Mouse (Mus musculus) intestine, embryonic 14.5 days (tissue): Measurements from ENCODE around the gene Erc2. TPM values are rescaled to one million over a fixed set of nuclear protein-coding genes. Genes with fewer than 3 reads are reported as not detected.

Experiments used
- ATAC-seq: fragments of 200-750 bp; cut with Nextera tagmentation; replicated peaks from 2 replicates; pipeline ENCODE4 v1.8.0; 2017; ENCODE audit warnings: low read depth, moderate number of reproducible peaks, moderate TSS enrichment, moderate library complexity; ENCODE audit not compliant: low FRiP score, low TSS enrichment
- DNase-seq: peaks from one replicate; pipeline ENCODE4 v3.0.0-alpha.2; 2018; ENCODE audit warnings: low spot score
- H3K27ac ChIP-seq: fragments of 300-500 bp; sonication (generic); 2 replicates; pipeline ENCODE4 v1.5.1; 2014; ENCODE audit warnings: low read depth, mild to moderate bottlenecking, control low read depth
- H3K27me3 ChIP-seq: fragments of 300-500 bp; sonication (generic); replicated peaks from 2 replicates; pipeline ENCODE4 v1.6.1; 2014; ENCODE audit warnings: low read length, control low read depth; ENCODE audit not compliant: control insufficient read depth, insufficient read depth
- H3K36me3 ChIP-seq: fragments of 300-500 bp; sonication (generic); 2 replicates; pipeline ENCODE4 v1.6.1; 2014; ENCODE audit warnings: low read length, control low read depth; ENCODE audit not compliant: control insufficient read depth, insufficient read depth
- H3K4me1 ChIP-seq: fragments of 300-500 bp; sonication (generic); replicated peaks from 2 replicates; pipeline ENCODE4 v1.6.1; 2014; ENCODE audit warnings: low read length, control low read depth, mixed read lengths; ENCODE audit not compliant: control insufficient read depth, insufficient read depth
- H3K4me2 ChIP-seq: fragments of 300-500 bp; sonication (generic); 2 replicates; pipeline ENCODE4 v1.6.1; 2014; ENCODE audit warnings: low read length
- H3K4me3 ChIP-seq: fragments of 300-500 bp; sonication (generic); 2 replicates; pipeline ENCODE4 v1.5.1; 2014; ENCODE audit warnings: low read depth, low read length, control low read depth, mixed read lengths
- H3K9ac ChIP-seq: fragments of 300-500 bp; sonication (generic); 2 replicates; pipeline ENCODE4 v1.6.1; 2014; ENCODE audit warnings: mild to moderate bottlenecking, low read length
- H3K9me3 ChIP-seq: fragments of 300-500 bp; sonication (generic); 2 replicates; pipeline ENCODE4 v1.6.1; 2016; ENCODE audit warnings: low read length, control low read depth; ENCODE audit not compliant: control insufficient read depth
- WGBS: fragments of 180-500 bp; shearing (Covaris S2); extraction: QIAGEN DNeasy Blood & Tissue Kit; methylation state at CpG from one replicate; pipeline ENCODE4 v1.1.7; 2014; 5-methylcytosine and 5-hydroxymethylcytosine counted together
- polyA plus RNA-seq: library from polyadenylated mRNA; unstranded; fragments of >200 nt; fragmentation: Nextera tagmentation; extraction: Ambion mirVana; gene quantifications from 2 replicates; pipeline ENCODE4 v1.2.1, GENCODE M21; 2014

Erc2 gene
- polyA plus RNA-seq, 1 experiment from 2014 or later = 7.8 TPM

GRCm38 (mm10) chr14:28225550-28225949 is 603.3 kb downstream of the Erc2 start:
- WGBS = 84% methylated on average over 6 of the region's 6 CpGs
- H3K4me2 ChIP-seq = no peak overlapping the region

DNA sequence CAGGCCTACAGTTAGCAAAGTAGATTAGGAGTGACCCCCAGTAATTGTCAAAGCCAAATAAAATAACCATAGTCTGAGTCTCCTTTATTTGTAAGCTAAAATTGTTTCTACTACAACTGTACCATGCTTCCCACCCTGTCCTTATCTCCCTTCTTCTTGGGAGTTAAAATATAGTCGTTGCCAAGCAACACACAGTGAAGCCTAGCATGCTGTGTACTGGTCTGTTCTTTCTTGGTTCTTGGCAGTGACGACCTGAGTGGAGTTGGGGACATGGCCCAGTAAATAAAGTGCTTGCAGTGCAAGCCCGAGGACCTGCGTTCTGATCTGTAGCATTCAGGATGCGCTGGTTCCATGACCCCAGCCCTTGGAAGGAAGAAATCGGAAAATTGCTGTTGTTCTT is 608.3 kb downstream of the Erc2 start:
- WGBS = 84% methylated on average over 6 of the region's 6 CpGs
- Histone ChIP-seq H3K36me3 (no peaks in the 10 kb centered on the region), H3K4me3 (no peak overlapping the region), H3K27me3 (no peaks in the 10 kb centered on the region), H3K9me3 (no peaks in the 10 kb centered on the region), H3K4me2 (no peak overlapping the region), H3K27ac (no peak overlapping the region), H3K9ac (no peak overlapping the region), H3K4me1 (no peaks in the 10 kb centered on the region)
- DNase-seq (peak; percentile 6), ATAC-seq (no peak)

More at GRCm38 (mm10) chr14:28225550-28225949, 603.3 kb downstream of the Erc2 start:
- Histone ChIP-seq H3K4me3 (no peak overlapping the region), H3K27me3 (no peaks in the 10 kb centered on the region), H3K4me1 (no peaks in the 10 kb centered on the region), H3K9me3 (no peaks in the 10 kb centered on the region), H3K36me3 (no peaks in the 10 kb centered on the region), H3K27ac (no peak overlapping the region), H3K9ac (no peak overlapping the region)
- ATAC-seq (no peak), DNase-seq (no peak)

DNA sequence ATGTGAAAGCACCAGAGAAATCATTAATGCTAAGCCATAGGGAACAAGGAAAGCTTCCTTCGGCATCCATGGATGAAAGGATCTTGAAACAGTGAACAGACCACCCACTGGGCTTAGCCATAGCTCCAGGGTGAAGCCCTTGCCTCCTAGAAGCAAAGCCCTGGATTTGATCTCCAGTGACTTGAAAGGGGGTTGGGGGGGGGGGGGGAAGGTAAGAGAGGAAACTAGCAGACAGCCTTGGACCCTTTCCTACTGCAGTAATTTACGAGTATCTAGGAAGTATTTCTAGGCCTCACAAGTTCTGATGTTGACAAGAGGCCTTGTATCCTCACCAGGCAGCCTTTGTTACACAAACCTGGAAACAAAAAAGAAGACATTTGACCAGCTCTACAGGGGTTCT is 609.0 kb downstream of the Erc2 start:
- Histone ChIP-seq H3K4me3 (no peak overlapping the region), H3K27ac (no peak overlapping the region), H3K9ac (no peak overlapping the region), H3K9me3 (no peaks in the 10 kb centered on the region), H3K4me1 (no peaks in the 10 kb centered on the region), H3K36me3 (no peaks in the 10 kb centered on the region), H3K27me3 (no peaks in the 10 kb centered on the region), H3K4me2 (no peak overlapping the region)
- WGBS = 75% methylated on average over 2 of the region's 2 CpGs
- ATAC-seq (no peak), DNase-seq (peak; percentile 16)

- ATAC-seq (no peak), DNase-seq (no peak)
- H3K4me2 ChIP-seq = no peak overlapping the region
- H3K36me3 ChIP-seq = no peaks in the 10 kb centered on the region
- H3K27me3 ChIP-seq = no peaks in the 10 kb centered on the region
- WGBS = 66% methylated on average over 9 of the region's 9 CpGs
- H3K9ac ChIP-seq = no peak overlapping the region
- H3K27ac ChIP-seq = no peak overlapping the region
- no peaks in the 10 kb centered on the region for H3K4me1 ChIP-seq
- no peaks in the 10 kb centered on the region for H3K9me3 ChIP-seq
- no peak overlapping the region for H3K4me3 ChIP-seq
Measured at GRCm38 (mm10) chr14:28238336-28239048, 616.3 kb downstream of the Erc2 start.

GRCm38 (mm10) chr14:28240111-28240510 is 617.9 kb downstream of the Erc2 start:
- Histone ChIP-seq H3K9me3 (no peaks in the 10 kb centered on the region), H3K27ac (no peak overlapping the region), H3K36me3 (no peaks in the 10 kb centered on the region), H3K4me3 (no peak overlapping the region), H3K4me1 (no peaks in the 10 kb centered on the region), H3K4me2 (no peak overlapping the region), H3K9ac (no peak overlapping the region), H3K27me3 (no peaks in the 10 kb centered on the region)
- ATAC-seq (no peak), DNase-seq (no peak)
- WGBS = 35% methylated on average over 3 of the region's 3 CpGs

GRCm38 (mm10) chr14:28242743-28243142 is 620.5 kb downstream of the Erc2 start:
- Histone ChIP-seq H3K27me3 (no peaks in the 10 kb centered on the region), H3K9me3 (no peaks in the 10 kb centered on the region), H3K4me1 (no peaks in the 10 kb centered on the region), H3K9ac (no peak overlapping the region), H3K36me3 (no peaks in the 10 kb centered on the region), H3K4me2 (no peak overlapping the region), H3K4me3 (no peak overlapping the region), H3K27ac (no peak overlapping the region)
- DNase-seq (no peak), ATAC-seq (no peak)
- 51% methylated on average over 3 of the region's 3 CpGs for WGBS

- DNase-seq (no peak), ATAC-seq (no peak)
- Histone ChIP-seq H3K9me3 (no peaks in the 10 kb centered on the region), H3K9ac (no peak overlapping the region), H3K4me2 (no peak overlapping the region), H3K27ac (no peak overlapping the region), H3K27me3 (no peaks in the 10 kb centered on the region), H3K4me3 (no peak overlapping the region), H3K4me1 (no peaks in the 10 kb centered on the region), H3K36me3 (no peaks in the 10 kb centered on the region)
- WGBS = 90% methylated on average over 4 of the region's 4 CpGs
Measured at GRCm38 (mm10) chr14:28243474-28243873, 621.2 kb downstream of the Erc2 start.

DNA sequence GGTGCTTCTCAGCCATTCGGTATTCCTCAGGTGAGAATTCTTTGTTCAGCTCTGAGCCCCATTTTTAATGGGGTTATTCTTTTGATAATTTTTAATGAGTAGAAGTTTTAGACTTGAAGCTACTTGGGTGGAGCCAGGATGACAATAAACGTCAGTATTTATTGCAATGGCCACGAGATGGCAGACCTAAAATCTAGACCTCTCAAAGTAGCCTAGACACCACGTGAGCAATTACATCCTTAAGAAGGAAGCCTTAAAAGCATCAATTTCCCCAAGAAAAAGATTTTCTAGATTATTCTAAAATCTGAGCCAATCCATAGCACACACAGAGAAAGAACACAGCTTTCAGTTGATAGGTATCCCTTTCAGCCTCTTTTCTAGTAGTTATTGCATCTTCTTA is 640.5 kb downstream of the Erc2 start:
- Histone ChIP-seq H3K9ac (no peak overlapping the region), H3K4me1 (peaks cover 17% of the 10 kb centered on the region), H3K4me3 (no peak overlapping the region), H3K9me3 (no peaks in the 10 kb centered on the region), H3K27me3 (no peaks in the 10 kb centered on the region), H3K27ac (no peak overlapping the region), H3K4me2 (no peak overlapping the region), H3K36me3 (no peaks in the 10 kb centered on the region)
- no peak for ATAC-seq
- DNase-seq = no peak
- 57% methylated on average over 4 of the region's 4 CpGs for WGBS

DNA sequence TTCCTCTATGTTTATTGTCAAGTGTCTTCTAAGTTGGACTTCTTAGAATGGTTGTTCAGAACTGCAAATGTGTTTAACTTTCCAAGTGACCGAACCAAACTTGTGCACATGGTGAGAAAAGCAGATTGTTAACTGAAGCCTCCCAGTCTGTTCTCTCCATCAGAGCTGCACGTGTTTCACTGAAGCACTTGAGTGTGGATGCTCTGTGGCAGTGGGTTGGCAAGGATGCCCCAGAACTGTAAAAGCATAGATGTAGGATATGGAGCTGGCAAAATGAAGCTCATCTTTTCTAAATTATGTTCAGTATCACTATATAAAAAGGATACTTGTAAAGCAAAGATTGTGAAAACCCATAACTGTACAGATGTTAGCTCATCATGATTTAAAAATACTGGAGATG is 645.1 kb downstream of the Erc2 start:
- no peaks in the 10 kb centered on the region for H3K9me3 ChIP-seq
- no peak overlapping the region for H3K4me3 ChIP-seq
- no peaks in the 10 kb centered on the region for H3K27me3 ChIP-seq
- no peak for ATAC-seq
- H3K4me2 ChIP-seq = no peak overlapping the region
- peaks cover 17% of the 10 kb centered on the region for H3K4me1 ChIP-seq
- no peak overlapping the region for H3K27ac ChIP-seq
- H3K36me3 ChIP-seq = no peaks in the 10 kb centered on the region
- 46% methylated on average over 2 of the region's 2 CpGs for WGBS
- no peak overlapping the region for H3K9ac ChIP-seq
- no peak for DNase-seq
